Mouse (Mus musculus) layer of hippocampus, adult 8-10 months (tissue): ENCODE results near the gene Myo1b. TPM values are rescaled to one million over a fixed set of nuclear protein-coding genes. Genes with fewer than 3 reads are reported as not detected.
A peak's percentile ranks its signal among the peaks of the same experiment; 100 is the strongest.

Experiments
- DNase-seq, 2 experiments: peaks; one replicate each; pipeline ENCODE4 v3.0.0; 2022; ENCODE audit warnings: low spot score in 2 of 2
- total RNA-seq, 4 experiments: library from RNA; stranded (reverse); gene quantifications; 2 replicates each; pipeline ENCODE4 v1.2.4; 2022

The Myo1b gene
- total RNA-seq, 4 experiments from 2014 or later: 12.4 to 14.7 (median 13.6) TPM

DNA sequence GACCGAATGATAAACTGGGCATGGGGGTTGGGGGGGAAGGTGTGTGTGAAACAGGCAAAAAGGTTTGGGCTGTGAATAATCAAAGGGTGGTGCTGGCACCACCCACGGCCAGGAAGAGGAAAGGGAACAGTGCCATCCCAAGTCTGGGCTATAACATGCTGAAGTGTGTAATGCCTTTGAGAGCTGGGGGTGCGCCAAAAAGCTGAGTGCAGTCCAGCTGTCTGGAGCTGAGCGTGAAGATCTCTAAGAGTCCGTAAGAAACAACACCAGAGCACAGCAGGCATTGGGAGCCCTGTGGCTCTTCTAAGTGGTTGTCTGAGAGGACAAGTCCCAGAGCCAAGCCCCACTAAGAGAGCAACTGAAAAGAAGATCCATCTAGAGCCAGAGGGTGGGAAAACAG lies 63.6 kb downstream of the Myo1b start:
- peak in 1 of 2 experiments; percentile 11 for DNase-seq

DNA sequence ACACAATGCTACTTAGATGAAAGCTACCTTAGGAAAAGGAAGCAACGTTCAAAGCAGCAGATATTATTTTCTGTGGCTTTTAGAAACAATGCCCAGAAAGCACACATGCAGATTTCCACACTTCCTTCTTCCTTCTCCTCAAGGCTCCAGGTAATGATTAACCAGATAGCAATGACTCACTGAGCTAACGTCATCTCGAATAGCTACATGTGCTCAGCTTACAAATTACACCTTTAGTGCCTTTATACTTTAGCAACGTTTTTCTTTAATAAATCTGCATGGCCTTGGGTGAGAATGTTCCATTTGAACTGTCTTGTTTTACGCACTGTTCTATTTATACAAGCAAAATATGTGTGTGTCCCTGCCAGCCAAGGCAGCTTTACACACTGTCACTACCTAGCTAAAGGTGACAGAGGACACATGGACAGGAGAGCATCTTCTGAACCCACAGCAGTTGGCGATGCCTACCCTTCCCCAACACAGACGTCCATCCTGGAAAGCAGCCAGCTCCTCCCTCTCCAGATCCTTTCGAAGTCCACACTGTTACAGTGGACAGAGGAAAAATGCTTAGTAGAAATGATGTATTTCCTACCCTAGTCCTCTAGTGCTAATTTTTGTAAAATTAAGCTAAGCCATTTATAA lies 66.2 kb downstream of the Myo1b start:
- no peak for DNase-seq

DNA sequence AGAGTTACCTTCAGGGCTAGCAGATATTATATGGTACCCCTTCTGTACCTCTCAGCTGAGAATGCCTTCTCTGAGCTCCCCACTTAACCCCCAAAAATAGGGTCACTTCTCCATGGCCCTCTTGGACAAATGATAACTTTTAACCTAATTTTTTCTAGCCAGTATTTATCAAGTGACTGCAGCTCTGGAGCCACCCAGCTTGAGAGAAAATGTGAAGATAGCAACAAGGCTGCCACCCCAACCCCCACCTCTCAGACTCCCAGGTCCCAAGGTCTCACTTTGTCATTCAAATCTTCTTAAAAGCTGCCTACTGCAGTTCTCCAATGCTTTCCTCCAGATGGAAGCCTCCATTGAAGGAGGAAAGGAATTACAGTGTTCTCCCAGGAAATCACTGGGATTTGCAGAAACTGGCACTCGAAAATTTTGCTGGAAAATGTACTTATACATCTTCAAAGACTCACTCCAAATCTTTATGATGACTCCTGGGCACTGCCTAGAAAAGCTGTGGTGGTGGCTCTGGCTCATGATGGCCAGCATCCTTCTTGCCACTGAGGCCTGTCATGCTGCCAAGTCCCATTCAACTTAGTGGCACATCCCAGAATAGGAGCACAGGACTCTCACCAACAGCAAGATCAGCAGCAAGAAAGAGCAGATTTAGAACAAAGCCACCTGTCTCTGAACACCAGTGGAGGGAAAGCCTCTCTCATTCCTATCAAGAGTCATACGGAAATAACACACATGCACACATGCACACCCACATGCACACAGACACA lies 70.4 kb downstream of the Myo1b start:
- no peak for DNase-seq

DNA sequence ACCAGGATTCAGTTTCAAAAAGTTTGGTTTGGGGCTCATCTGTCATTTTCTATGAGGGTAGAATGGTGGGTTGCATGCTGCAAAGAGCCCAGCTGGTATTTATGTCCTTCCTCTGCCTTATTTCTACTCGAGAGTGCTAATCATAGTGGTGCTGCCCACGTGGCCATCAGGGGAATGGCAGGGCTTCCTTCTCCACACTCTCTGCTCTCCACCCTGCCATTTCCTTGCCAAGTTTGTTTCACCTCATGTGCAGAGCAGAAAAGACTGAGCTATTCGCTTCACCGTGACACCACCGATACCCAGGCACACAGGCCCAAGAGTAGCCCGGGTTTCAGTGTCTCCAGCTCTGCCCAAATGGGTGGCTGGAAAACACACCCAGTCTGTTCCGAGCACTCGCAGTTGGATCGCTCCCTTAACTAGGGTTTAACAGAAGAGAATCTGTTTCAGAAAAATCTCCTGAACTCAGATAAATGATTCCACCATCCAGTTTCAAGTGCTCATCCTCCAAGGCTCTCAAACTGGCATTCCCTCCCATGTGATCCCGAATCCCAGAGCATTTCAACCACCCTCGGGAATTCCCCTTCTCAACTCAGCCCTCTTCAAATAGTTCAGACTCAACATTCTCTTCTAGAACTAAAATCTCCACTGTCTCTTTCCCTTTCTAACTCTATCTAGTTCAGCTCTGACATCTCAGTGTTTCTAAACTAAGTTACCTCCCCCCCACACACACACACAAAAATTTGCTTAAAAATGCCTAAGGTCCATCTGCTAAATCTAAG lies 77.8 kb downstream of the Myo1b start:
- DNase-seq: peak in 1 of 2 experiments; percentile 16

DNA sequence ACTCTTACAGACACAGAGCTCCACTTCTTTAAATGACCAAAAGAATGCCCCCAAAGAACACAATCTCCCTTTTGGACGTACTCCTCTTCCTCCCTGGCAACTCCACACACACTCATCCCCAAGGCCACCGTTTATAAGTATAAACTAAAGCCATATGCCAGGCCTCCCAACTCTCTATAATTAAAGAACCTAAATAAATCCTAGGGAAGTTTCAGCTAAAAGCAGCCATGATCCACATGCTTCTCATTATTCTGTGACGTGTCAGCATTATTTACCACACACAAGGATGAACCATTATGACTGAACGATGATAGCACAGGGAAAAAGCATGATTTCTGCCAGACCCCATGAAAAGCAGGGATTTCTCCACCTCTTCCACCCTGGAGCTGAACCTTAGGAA lies 78.6 kb downstream of the Myo1b start:
- DNase-seq: no peak

DNA sequence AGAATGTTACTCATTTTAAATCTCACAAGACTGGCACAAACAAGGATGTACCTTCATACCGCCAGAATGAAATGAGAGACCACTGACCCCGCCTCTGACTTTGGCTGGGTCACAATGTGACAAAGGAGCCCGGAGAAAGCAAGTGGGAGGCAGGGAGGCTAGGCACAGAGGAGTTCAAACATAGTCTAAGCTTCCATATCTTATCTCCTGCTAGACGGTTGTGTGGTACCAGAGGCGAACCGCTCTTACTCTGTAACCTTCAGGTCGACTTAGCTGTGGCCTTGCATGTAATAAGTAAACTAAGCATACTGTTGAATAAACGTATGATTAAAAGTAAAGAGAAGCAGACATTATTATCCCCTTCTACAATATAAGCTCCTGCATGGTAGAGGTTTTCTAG lies 80.1 kb downstream of the Myo1b start:
- no peak for DNase-seq

DNA sequence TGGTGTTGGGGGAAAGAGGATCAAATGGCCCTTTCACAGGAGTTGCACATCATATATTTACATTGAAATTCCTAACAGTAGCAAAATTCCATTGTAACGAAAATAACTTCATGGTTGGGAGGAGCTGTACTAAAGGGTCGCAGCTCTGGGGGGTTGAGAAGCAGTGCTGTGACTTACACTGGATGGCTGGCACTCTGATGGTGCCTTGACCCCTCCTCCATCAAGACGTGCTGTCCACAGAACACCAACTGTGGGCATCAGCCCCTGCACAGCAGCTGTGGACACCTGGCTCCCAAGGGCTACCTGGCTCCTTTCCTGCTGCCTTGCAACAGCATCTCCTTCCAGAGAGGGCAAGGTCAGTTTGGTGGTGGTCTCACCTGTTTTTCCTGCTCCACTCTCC lies 81.8 kb downstream of the Myo1b start:
- DNase-seq: no peak

DNA sequence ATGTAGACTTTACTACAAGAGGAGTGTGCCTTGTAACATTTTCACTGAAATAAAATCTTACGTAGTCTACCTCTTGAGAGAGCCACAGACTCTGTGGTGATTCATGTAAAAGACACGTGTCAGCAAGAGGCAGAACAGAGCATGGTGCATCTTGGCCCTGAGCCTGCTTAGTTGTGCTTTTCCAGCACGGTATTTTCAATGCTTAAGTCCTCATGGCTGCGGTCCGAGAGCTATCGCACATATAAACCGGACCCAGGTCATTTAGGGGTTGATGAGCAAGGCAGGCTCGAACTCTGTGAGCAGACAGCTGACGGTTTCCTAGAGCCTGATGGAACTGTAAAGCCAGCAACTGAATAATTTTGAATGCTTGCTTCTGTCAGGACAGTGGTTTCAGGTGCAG lies 86.5 kb downstream of the Myo1b start:
- DNase-seq: no peak

DNA sequence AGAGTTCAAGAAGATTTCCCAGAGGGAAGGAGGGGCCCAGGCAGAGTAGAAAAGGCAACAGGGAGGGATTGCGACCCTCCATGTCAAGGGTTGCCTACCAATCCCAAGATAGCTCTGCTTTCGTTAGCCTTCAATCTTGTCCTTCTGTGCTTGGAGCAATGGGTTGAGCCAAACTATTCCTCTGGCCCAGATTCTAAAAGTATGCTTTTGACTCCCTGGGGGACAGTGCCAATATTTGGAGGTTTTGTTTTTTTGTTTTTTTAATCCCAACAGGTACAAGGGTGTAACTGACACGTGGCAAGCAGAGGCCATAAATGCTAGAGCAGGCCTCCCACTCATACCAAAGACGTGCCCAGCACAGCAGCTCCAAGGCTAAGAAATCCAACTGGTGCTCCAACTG lies 93.3 kb downstream of the Myo1b start:
- no peak for DNase-seq

DNA sequence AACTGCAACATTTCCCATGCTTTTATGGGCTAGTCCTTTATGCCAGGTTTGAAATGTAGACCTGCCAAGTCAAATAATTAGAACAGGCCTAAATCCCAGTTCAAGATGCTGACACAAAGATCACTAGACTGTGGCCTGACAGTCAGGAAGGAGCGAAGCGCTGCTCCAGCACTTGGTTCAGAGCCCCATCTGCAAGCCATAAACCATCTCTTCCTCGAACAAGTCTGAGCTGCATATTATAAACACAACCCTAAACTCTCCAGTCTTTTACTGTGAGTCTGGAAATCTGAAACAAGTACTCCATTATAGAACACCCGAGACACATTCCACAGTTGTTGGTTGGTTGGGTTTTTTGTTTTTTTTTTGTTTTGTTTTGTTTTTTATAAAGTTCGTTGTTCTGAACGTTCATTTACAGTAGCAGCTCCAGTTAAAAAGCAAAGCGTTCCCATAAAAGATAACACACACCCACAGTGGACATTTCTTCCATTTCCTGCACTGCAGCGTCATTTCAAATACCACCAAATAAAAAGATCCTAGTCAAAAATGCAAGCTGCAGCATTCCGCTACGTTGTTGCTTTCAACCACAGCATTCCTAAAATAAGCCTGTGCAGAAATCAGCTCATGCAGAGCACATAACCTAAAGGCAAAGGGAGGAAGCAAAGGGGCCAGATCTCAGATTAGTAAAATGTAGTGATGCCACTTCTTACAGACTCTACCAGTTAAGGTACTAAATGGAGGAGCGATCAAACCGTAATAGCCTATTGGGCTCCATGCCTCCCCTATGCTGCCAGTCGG lies 94.0 kb downstream of the Myo1b start:
- DNase-seq: no peak

DNA sequence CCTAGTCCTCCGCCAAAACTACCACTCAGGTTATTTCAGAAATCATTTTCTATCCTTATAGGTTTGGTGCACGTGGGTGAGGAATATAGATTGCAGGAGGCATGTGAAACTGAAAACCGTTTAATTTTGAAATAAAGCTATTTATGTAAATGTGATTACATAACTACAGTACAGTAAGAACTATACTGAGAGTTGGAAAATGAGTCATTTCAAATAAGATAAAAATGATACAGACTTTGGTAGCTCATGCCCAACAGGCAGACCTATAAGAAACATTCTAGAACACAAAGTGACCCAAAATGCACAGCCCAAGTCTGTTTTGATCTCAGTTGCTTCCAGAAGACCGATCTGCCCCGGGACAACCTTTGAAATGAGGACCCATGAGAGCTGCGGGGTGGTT lies 95.4 kb downstream of the Myo1b start:
- DNase-seq: no peak

DNA sequence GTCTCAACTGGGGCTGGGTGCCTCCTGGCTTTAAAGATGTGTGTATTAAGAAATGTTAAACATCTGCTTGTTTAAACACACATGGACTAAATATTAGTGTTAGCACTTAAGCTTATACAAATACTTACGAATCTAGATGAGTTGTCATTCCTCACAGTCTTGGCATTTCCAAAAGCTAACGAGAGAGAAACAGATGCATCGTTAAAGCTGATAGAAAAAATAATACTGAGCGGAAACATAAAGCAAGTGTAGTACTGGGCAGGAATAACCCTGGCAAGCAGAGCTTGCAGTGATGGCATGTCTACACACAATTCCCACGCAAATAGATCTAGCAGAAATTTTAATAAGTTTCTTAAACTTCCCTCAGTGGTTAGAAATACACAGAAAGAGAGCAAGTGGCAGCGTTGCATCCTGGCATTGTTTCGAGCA lies 95.8 kb downstream of the Myo1b start:
- no peak for DNase-seq

DNA sequence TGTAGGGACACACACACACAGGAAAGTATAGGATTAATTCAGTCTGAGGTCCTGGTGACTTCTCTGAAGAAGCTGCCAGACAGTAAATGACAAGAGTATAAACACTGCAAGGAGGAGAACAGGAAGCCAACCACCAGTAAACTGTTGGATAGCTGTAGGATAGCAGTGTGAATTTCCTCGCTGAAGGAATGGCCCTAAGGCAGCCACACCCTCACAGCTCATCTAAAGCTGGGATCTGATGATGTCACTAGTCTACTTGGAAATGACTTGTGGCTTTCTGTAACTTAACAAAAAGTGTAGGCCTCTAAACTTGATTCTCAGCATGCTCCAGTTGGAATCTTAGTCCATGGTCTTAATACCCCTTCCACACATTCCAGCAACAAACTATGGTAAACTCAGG lies 100.2 kb downstream of the Myo1b start:
- DNase-seq: no peak

DNA sequence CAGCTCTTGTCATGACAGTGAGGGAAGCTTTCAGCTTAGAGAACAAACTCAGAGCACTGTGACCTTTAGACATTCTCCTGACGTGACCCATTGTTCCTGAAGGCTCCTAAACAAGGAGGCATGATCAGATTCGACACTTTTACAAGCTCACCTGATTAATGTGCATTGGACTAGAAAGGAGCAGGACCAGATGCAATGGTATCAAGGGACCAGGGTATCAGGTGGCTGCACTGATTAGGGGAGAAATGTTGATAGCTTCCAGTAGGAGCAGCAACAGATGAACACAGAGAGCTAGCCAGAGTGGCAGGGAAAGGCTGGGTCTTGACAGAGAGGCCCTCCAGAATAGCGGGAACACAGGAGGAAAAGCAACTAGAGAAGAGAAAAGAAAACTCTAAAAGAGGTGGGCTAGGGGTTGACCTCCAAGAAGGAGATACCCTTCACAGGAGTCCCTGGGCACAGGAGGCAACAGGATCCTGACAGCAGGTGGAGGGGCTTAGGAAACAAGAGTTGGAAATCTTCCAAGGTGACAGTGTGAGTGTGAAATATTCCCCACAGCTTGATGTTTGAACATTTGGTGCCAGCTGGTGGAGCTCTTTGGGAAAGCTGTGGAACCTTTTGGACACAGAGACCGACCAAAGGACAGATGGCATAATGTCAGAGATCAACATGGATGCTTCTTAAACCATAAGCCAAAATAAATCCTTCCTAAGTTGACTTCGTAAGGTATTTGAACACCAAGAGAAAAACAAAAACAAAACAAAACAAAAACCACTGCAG lies 100.8 kb downstream of the Myo1b start:
- no peak for DNase-seq

DNA sequence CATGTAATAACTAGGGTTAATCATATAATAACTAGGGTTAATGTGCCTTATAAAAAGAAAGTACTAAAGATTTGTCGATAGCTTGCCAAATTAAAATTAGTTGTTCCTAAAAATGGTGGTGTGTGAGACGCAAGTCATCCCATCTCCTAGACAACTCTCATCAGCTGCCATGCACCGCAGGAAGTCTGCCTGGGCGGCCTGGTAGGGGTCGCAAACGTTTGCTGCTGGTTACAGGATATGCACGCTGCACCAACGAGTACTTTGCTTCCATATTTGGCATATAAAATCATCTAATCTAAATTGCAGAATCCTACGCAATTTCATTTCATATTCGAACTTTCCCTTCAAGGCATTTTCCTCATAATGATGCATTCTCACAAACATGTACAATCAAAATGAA lies 107.0 kb downstream of the Myo1b start:
- DNase-seq: no peak

DNA sequence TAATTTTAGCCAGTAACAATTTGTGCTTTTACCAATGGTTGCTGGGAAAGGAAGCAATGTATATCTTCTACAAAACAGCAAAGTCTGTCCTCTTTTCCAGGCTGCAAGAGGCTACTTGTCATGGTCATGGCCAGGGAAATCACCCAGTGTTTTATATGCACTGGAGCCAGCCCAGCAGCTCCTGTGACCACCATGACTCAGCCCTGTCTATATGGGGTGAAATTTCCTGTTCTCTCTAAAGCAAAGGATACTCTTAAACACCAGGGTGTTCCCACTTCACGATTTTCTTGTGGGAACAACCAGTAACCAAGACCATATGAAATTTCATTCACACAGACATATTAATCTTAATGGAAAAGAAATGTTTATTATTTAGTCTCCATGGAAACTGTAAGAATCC lies 107.6 kb downstream of the Myo1b start:
- no peak for DNase-seq

DNA sequence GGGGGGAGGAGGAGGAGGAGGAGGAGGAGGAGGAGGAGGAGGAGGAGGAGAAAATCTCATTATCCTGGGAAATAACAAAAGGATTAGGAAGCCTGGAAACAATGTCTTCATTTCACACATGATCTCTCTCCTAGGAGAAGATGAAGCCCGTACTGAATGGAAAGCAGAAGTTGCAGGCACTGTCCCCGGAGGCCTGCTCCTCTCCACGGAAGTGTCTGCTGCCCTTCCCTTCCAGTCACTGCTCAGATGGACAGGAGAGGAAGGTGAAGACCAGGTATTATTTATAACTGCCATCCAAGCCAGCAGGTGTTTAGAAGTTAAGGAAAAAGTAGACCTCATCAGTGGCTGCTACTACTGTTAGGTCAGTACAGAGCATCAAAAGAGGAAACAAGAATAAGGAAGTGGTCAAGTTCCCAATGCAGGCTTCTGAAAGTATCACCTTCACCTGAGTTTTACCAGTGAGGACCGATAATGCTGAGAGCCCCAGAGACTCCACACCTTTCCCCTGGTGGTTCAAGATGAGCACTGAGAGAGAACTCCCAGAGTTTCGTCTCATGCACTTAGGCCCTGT lies 110.7 kb downstream of the Myo1b start:
- DNase-seq: no peak

DNA sequence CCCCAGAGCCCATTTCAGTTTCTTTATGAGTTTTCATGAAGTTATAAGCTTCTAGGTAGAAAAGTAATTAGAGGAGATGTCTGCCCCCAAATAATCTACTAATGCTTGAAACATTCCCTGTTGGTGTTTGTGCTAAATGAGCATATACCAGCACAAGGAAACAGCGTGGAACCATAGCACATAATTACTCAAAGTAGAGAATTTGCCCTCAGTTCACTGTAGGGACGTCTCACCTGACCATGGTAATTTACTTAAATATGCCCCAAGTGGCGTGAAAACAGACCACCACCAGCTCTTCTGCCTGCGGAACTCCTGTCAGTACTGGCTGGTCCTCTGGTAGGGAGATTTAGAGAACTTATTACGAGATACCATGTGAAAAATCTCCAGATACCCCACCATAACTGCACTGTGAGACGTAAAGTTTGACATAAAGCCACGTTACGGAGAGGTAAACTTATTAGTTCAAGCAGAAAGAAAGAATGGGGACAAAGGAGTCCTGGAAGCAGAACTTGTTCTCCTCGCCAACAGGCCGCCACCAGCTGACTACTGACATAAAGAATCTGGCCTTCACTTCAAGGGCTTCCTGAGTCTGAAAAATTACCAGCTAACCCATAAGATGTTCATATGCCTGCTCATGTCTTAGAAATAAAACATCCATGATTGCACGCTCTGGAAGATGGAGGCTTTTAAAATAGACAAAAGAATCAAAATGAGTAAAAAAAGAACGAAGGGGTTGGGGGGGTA lies 111.4 kb downstream of the Myo1b start:
- no peak for DNase-seq

DNA sequence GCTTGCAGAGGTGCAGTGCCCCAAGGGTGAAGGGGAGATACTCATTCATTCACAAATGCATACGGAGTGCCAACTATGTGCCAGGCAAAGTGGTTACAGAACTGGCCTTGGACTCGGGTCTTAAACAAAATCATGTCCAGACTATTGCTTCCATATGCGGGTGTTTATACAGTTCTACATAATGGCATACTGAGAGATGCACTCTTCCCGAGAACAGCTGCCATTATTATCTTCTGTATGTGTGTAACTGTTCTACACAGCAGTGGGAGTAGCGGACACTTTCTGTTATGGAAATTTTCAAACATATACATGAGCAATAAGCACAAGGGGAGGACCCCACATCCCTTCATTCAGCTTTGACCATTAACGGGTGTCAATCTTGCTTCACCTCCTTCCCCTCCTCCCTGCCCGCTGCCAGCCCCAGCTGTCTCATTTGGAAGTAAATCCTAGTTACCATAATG lies 117.8 kb downstream of the Myo1b start:
- no peak for DNase-seq
